Mouse (Mus musculus): Measurements from ENCODE around the gene Ptprs.

DNA sequence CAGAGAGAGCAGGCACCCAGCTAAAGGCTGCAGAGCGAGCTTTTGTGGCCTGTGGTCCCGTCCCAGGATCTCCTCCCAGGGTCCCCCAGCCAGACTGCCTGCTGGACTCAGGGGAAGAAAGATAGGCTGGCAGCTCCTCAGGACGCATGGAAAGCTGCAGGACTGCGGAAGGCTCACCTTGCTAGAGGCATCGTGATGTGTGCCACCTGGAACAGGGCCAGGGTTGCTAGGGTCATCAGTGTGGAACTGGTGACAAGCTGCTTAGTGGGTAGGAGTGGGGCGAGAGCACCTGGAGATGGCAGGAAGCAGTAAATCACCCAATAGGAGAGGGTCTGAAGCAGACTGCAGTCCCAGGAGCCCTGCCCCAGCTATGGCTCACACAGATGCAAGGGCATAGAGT lies 88.7 kb downstream of the Ptprs start:
- TF ChIP-seq CTCF (IDR thresholded peaks at IDR 0.05; ENCODE audit: borderline replicate concordance, insufficient read depth, low read length), result no peak
- TF ChIP-seq POLR2A (IDR thresholded peaks at IDR 0.05; ENCODE audit: low read depth, low read length), result no peak
